Mouse (Mus musculus): ENCODE results near the gene Rasal3. TPM values are rescaled to one million over a fixed set of nuclear protein-coding genes. Genes with fewer than 3 reads are reported as not detected.

The Rasal3 gene
- polyA plus RNA-seq, 1 experiment from 2014 or later: 0.56 TPM

DNA sequence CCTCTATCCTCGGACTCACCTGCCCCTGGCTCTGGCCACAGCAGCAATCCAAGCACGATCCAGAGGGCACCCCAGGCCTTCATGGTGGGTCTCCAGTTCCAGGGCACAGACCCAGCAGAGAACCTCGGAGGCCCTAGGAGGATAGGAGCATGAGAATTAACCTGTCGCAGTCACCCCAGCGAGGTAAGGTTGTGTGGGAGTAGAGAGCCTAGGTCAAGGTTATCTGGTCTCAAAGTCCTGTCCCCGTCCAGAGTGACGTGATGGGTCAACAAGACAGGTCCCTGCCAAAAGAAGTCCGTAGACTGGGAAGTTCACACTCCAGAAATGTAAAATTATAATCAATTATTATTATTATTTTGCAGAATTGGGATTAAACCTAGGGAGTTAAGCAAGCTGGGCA, 17.4 kb upstream of the Rasal3 start:
- H3K27me3 ChIP-seq: peaks cover 2% of the 10 kb centered on the region
- 78% methylated on average over 8 of the region's 8 CpGs for WGBS
- no peaks in the 10 kb centered on the region for H3K9me3 ChIP-seq

DNA sequence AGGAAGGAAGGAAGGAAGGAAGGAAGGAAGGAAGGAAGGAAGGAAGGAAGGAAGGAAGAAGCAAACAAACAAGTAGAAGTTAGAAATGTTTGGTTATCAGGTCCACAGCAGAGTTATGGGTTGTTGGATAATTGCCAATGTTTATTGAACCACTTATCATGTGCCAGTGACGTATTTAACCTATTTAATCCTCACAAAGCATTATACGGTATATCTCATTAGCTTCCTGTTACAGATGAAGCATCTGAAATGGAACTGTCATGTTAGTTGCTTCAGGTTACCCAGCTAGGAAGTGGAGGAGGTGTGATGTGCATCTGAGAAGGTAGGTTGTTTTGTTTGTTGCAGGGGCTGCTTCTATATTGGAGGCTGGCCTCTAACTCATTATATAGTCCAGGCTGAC, 16.6 kb upstream of the Rasal3 start:
- Histone ChIP-seq H3K4me1 (no peaks in the 10 kb centered on the region), H3K9me3 (no peaks in the 10 kb centered on the region), H3K36me3 (no peaks in the 10 kb centered on the region), H3K9ac (replicated peaks) (no peak overlapping the region), H3K4me2 (replicated peaks) (no peak overlapping the region), H3K27ac (replicated peaks) (no peak overlapping the region), H3K27me3 (peaks cover 5% of the 10 kb centered on the region), H3K4me3 (no peak overlapping the region)
- WGBS: 69% methylated on average over 2 of the region's 2 CpGs
- ATAC-seq (replicated peaks): no peak

More for the DNA sequence above, 17.4 kb upstream of the Rasal3 start:
- no peaks in the 10 kb centered on the region for H3K4me1 ChIP-seq
- H3K36me3 ChIP-seq: no peaks in the 10 kb centered on the region
- no peak for ATAC-seq (replicated peaks)
- H3K4me2 ChIP-seq (replicated peaks): no peak overlapping the region
- no peak overlapping the region for H3K27ac ChIP-seq (replicated peaks)
- no peak overlapping the region for H3K4me3 ChIP-seq
- no peak overlapping the region for H3K9ac ChIP-seq (replicated peaks)

DNA sequence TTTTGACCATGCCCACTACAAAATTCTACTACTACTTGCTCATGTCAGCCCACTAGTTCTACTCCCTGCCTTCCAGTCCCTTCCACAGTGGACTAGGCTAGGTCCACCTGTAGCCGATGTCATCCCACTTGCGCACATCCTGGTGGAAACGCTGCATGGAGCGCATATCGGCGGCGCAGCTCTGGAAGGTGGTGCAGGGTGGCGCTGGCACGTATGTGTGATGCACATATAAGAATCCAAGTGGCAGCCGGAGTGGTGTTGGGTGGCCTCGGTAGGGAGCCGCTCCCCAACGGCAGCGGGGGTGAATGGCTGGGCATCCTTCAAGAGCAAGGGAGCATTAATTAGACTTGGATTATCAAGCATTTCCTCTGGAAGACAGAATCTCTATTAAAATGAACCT, 13.4 kb upstream of the Rasal3 start:
- peaks cover 5% of the 10 kb centered on the region for H3K27me3 ChIP-seq
- H3K4me2 ChIP-seq (replicated peaks): no peak overlapping the region
- no peaks in the 10 kb centered on the region for H3K4me1 ChIP-seq
- WGBS: 90% methylated on average over 14 of the region's 14 CpGs
- no peak for ATAC-seq (replicated peaks)
- no peak overlapping the region for H3K9ac ChIP-seq (replicated peaks)
- no peaks in the 10 kb centered on the region for H3K9me3 ChIP-seq
- H3K4me3 ChIP-seq: no peak overlapping the region
- no peaks in the 10 kb centered on the region for H3K36me3 ChIP-seq
- no peak overlapping the region for H3K27ac ChIP-seq (replicated peaks)

DNA sequence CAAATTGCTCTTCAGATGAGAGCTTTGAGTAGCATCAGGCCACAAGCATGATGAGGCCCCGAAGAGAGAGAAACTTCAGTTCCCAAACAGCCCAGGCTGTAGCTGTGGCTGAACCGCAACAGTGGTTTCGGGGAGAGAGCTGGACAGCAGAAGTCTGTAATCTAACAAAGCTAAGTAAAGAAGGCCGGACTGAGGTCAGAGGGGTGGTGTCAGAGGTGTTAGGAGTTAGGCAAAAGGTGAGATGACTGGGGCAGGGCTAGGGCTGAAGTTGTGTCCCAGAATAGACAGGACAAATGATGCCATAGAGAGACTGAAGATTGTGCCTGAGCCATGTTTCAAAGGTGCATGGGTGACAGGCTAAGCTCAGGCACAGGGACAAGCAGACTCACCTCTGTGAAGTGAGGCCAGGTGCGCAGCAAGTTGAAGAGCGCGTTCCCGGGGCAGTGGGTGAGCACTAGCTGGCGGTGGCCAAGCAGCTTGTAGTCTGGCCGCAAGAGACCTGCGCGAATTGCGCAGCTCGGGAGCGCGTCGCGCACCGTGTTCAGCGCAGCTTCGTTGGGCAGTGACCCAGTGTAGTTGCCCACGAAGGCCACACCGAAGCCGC, 12.1 kb upstream of the Rasal3 start:
- 61% methylated on average over 24 of the region's 24 CpGs for WGBS
- no peak overlapping the region for H3K4me2 ChIP-seq (replicated peaks)
- H3K27ac ChIP-seq (replicated peaks): no peak overlapping the region
- peaks cover 5% of the 10 kb centered on the region for H3K27me3 ChIP-seq
- H3K9ac ChIP-seq (replicated peaks): no peak overlapping the region
- H3K9me3 ChIP-seq: no peaks in the 10 kb centered on the region
- no peaks in the 10 kb centered on the region for H3K4me1 ChIP-seq
- no peak for ATAC-seq (replicated peaks)
- no peaks in the 10 kb centered on the region for H3K36me3 ChIP-seq
- no peak overlapping the region for H3K4me3 ChIP-seq

DNA sequence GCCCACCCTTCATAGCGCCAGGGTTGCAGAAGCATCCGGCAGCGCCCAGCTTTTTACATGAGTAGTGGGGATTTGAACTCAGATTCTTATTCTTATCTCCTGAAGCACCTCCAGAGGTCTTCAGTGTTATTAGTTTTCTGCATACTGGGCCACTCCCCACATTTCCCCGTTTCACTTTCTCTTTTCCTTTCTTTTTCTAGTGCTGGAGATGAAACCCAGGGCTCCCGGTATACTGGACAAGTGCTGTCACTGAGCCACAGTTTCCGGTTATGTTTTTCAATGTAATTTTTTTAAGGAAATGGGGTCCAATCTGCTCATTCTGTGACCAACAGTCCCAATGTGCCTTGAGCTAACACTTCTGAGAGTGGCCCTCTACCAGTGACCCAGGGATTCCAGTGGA, 8.5 kb upstream of the Rasal3 start:
- WGBS: 90% methylated on average over 6 of the region's 6 CpGs
- H3K27ac ChIP-seq (replicated peaks): no peak overlapping the region
- peaks cover 5% of the 10 kb centered on the region for H3K27me3 ChIP-seq
- no peak overlapping the region for H3K9ac ChIP-seq (replicated peaks)
- no peak overlapping the region for H3K4me3 ChIP-seq
- no peaks in the 10 kb centered on the region for H3K4me1 ChIP-seq
- no peaks in the 10 kb centered on the region for H3K36me3 ChIP-seq
- H3K4me2 ChIP-seq (replicated peaks): no peak overlapping the region
- ATAC-seq (replicated peaks): no peak
- H3K9me3 ChIP-seq: no peaks in the 10 kb centered on the region

DNA sequence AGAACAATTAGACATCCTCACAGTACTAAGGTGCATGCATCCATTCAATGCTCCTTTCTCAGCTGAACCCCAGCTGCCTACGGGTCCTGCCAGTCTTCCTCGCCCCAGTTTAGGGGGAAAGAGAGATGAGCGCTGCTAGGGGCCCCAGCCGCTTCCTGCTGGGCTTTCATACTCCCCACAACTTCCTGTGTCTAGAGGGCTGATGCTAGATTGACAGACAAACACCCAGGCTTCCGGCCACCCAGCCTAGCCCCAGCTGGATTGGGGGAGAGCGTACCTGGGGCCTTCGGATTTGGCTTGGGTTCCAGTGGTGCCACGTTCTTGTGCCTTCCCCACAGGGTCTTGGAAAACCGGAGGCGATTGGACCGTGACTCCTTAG, 615 bp downstream of the Rasal3 start:
- WGBS: 75% methylated on average over 11 of the region's 11 CpGs
- no peak overlapping the region for H3K4me2 ChIP-seq (replicated peaks)
- H3K4me3 ChIP-seq: no peak overlapping the region
- no peaks in the 10 kb centered on the region for H3K36me3 ChIP-seq
- no peaks in the 10 kb centered on the region for H3K9me3 ChIP-seq
- H3K27me3 ChIP-seq: peaks cover 13% of the 10 kb centered on the region
- H3K9ac ChIP-seq (replicated peaks): no peak overlapping the region
- H3K4me1 ChIP-seq: no peaks in the 10 kb centered on the region
- ATAC-seq (replicated peaks): no peak
- no peak overlapping the region for H3K27ac ChIP-seq (replicated peaks)

DNA sequence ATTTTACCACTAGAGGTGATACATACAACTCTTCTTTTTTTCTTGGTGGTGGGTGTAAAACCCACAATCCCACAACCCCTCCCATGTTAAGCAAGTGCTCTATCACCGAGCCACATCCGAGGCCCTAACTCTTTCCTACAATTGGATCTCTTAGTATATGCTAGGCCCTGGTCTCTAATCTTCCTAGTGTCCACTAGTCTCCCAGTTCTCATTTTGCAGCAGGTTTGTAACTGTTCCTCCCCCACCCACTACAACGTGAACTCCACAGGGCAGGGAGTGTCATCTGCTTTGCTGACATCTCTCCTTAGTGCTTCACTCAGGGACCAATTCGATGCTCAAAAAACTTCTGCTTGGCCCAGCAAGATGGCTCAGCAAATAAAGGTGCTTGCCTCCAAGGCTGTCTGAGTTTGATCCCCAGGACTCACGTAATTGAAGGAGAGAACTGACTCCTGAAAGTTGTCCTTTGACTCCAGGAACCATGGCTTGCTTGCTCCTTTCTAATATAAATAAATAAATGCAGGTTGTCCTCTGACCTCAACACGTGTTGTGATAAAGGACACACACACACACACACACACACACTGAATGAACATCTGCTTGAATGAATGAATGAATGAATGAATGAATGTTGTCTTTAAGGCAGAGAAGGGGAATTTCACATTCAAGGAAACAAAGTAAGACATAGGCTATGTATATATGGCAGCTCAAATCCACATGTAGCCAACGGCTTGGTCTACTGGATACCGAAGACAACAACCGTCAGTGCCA, 1.2 kb downstream of the Rasal3 start:
- no peak overlapping the region for H3K4me2 ChIP-seq (replicated peaks)
- H3K27me3 ChIP-seq: peaks cover 19% of the 10 kb centered on the region
- H3K4me1 ChIP-seq: no peaks in the 10 kb centered on the region
- H3K9ac ChIP-seq (replicated peaks): no peak overlapping the region
- ATAC-seq (replicated peaks): no peak
- H3K9me3 ChIP-seq: no peaks in the 10 kb centered on the region
- no peak overlapping the region for H3K27ac ChIP-seq (replicated peaks)
- H3K4me3 ChIP-seq: no peak overlapping the region
- 80% methylated on average over 9 of the region's 9 CpGs for WGBS
- no peaks in the 10 kb centered on the region for H3K36me3 ChIP-seq

DNA sequence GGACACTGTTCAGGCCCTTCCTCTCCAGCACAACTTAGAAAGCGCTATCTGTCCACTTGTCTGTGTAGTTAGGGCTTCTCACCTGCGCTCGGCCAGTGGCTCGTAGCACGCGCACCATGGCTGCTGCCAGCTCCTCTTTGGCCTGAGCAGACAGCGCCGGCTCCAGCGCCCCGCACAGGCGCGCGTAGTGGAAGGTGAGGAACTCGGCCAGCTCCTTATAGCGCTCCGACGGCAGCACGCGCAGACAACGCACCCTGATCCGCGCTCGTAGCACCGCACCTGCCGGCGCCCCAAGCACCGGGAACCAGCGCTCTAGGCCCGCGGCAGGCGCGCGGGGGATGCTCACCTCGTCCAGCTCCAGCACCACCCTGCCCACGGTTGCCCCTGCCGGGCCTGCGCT, 7.1 kb downstream of the Rasal3 start:
- Histone ChIP-seq H3K4me3 (peak overlapping the region; percentile 22), H3K27ac (replicated peaks) (no peak overlapping the region), H3K27me3 (peaks cover 77% of the 10 kb centered on the region), H3K4me2 (replicated peaks) (peak overlapping the region; percentile 30), H3K4me1 (peaks cover 6% of the 10 kb centered on the region; the same call in 1 of the 2 replicates), H3K9me3 (no peaks in the 10 kb centered on the region), H3K9ac (replicated peaks) (no peak overlapping the region), H3K36me3 (no peaks in the 10 kb centered on the region)
- WGBS: 3% methylated on average over 37 of the region's 37 CpGs
- ATAC-seq (replicated peaks): no peak

DNA sequence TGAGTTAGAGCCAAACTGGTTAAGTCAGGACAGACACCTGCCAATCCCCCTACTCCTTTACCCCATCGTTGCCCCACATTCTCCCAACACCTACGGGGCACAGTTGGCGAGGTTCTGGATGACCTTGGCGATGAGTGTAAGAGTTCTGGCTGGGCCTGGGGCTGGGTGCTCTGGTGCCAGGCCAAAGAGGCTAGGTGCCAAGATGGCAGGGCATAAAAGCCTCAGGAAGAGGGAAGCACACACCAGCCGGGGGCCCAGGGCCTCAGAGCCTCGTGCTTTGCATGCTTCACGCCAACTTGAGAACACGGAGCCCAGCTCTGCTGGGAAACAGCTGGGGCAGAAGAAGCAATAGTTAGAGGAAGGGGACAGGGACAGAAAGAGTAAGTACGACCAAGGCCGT, 9.4 kb downstream of the Rasal3 start:
- Histone ChIP-seq H3K27me3 (peaks cover 78% of the 10 kb centered on the region), H3K36me3 (no peaks in the 10 kb centered on the region), H3K9me3 (no peaks in the 10 kb centered on the region), H3K4me3 (no peak overlapping the region), H3K4me2 (replicated peaks) (no peak overlapping the region), H3K4me1 (peaks cover 6% of the 10 kb centered on the region; the same call in 1 of the 2 replicates), H3K27ac (replicated peaks) (no peak overlapping the region), H3K9ac (replicated peaks) (no peak overlapping the region)
- 76% methylated on average over 10 of the region's 10 CpGs for WGBS
- ATAC-seq (replicated peaks): no peak

DNA sequence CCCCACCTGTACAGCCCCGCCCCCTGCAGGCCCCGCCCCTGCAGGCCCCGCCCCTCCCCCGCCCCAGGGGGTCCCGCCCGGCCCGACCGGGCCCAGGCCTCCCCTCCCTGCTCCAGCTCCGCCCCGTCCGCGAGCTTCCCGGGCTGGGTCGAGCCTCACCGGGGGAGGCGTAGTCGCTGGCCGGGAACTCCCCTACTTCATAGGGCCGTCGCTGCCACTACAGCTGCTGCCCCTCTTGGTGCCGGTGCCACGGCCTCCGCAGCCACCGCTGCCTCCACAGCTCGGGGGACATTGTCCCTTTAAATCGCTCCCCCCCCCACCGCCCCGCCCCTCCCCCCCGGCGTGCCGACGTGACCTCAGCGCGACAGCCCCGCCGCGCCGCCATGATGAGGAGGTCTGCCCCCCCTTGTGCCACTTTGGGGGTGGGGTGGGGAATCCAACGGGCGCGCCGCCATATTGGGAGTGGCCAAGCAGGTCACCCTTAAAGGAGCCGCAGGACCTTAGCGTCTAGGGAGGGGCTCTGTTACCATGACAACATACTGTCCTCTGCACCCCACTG, 14.2 kb downstream of the Rasal3 start, which contains the start of gene Wiz:
Gene Wiz (minus strand): TSS at position 339 of the 559 bp plus-strand sequence.
- H3K27ac ChIP-seq (replicated peaks): peak within 1 kb of the TSS; percentile 85
- no peaks in the 10 kb centered on the region for H3K9me3 ChIP-seq
- H3K4me3 ChIP-seq: peak within 1 kb of the TSS; percentile 93
- WGBS: under 1% methylated on average over 22 of the region's 44 CpGs
- peak within 1 kb of the TSS; percentile 85 for H3K9ac ChIP-seq (replicated peaks)
- ATAC-seq (replicated peaks): peak; percentile 88
- H3K36me3 ChIP-seq: peaks cover 28% of the 10 kb centered on the region; the same call in 1 of the 2 replicates
- H3K27me3 ChIP-seq: peaks cover 35% of the 10 kb centered on the region
- peak within 1 kb of the TSS; percentile 94 for H3K4me2 ChIP-seq (replicated peaks)
- H3K4me1 ChIP-seq: peaks cover 22% of the 10 kb centered on the region

DNA sequence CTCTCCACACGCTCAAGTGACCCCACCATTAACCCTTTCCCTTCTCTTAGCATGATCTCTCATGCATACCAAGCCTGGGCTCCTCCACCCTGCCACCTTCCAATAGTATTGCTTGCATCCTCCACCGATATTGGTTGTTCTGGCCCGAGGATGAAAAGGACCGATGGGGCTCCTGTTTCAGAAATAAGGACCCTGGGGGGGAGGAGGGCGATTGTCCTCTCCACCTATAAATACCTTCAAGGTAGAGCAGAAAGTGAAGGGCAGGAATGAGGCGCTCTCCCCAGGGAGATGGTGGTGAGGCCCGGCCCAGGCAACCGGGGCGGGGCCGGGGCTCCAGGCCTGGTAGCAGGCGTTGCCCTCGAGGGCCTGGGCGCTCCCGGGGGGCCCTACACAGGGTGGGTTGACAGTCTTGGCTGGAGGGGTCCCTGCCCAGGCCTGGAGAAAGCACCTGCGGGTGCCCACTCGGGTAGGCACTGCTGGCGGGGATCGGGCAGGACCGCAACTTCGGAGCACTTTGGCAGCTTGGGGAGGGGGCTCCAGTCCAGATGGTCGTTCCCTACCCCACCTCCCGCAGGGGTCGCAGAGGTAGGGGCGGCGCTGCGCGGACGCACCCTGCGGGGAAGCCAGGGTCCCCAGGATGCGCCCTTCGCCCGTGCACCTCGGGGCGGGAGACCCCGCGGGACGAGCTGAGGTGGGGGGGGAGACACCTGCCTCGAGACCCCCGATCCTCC, 14.8 kb downstream of the Rasal3 start:
- whole genome bisulfite sequencing: 2% methylated on average over 34 of the region's 39 CpGs
- H3K9me3 ChIP-seq: no peaks in the 10 kb centered on the region
- H3K9ac ChIP-seq (replicated peaks): peak overlapping the region; percentile 85
- peak overlapping the region; percentile 94 for H3K4me2 ChIP-seq (replicated peaks)
- peaks cover 34% of the 10 kb centered on the region for H3K36me3 ChIP-seq
- peak overlapping the region; percentile 93 for H3K4me3 ChIP-seq
- H3K27me3 ChIP-seq: peaks cover 28% of the 10 kb centered on the region
- ATAC-seq (replicated peaks): peak; percentile 68
- H3K4me1 ChIP-seq: peaks cover 22% of the 10 kb centered on the region
- H3K27ac ChIP-seq (replicated peaks): peak overlapping the region; percentile 85

DNA sequence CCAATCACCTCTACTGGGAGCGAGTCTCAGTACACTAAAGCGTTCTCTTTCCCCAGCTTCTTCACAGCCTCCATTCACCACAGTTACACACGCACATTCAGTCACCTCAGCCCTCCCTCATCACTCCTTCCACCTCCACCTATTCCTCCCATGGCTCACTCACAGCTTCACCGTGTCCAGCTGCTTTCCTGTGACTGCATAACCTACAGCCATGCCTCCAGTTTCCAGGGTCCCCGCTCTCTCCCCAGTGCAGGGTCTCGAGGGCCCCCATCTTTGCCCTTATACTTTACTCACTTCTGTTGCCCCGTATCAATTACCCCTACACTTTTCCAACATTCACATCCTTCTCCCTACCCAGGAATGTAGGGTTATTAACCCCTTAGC, 15.4 kb downstream of the Rasal3 start:
- WGBS: 35% methylated on average over 7 of the region's 7 CpGs
- Histone ChIP-seq H3K9me3 (no peaks in the 10 kb centered on the region), H3K27ac (replicated peaks) (peak overlapping the region; percentile 85; the same call in 1 of the 2 replicates), H3K4me2 (replicated peaks) (peak overlapping the region; percentile 94), H3K4me3 (peak overlapping the region; percentile 93), H3K36me3 (peaks cover 38% of the 10 kb centered on the region), H3K27me3 (peaks cover 23% of the 10 kb centered on the region), H3K4me1 (peaks cover 22% of the 10 kb centered on the region), H3K9ac (replicated peaks) (peak overlapping the region; percentile 85)
- ATAC-seq (replicated peaks): no peak; the same call in 1 of the 2 replicates

Data from forebrain, embryonic 15.5 days (tissue).